Mouse (Mus musculus) spleen, adult 2 months (tissue): Measurements from ENCODE around the gene Ubtd1.

Source experiments
- CTCF ChIP-seq: fragments of 200-500 bp; IDR thresholded peaks from 2 replicates; pipeline ENCODE4 v1.5.1; 2011; ENCODE audit warnings: mild to moderate bottlenecking, inconsistent platforms; ENCODE audit not compliant: insufficient read depth, insufficient read length, insufficient replicate concordance; ENCODE audit errors: extremely low read depth
- POLR2A ChIP-seq: fragments of 200-500 bp; IDR thresholded peaks from 2 replicates; pipeline ENCODE4 v1.6.1; 2011; ENCODE audit warnings: low read depth, low read length, inconsistent platforms

- TF ChIP-seq POLR2A, result no peak
- TF ChIP-seq CTCF, result no peak
Observed at GRCm38 (mm10) chr19:42005616-42006015, 24.1 kb downstream of the Ubtd1 start.
